In the genomic region with DNA sequence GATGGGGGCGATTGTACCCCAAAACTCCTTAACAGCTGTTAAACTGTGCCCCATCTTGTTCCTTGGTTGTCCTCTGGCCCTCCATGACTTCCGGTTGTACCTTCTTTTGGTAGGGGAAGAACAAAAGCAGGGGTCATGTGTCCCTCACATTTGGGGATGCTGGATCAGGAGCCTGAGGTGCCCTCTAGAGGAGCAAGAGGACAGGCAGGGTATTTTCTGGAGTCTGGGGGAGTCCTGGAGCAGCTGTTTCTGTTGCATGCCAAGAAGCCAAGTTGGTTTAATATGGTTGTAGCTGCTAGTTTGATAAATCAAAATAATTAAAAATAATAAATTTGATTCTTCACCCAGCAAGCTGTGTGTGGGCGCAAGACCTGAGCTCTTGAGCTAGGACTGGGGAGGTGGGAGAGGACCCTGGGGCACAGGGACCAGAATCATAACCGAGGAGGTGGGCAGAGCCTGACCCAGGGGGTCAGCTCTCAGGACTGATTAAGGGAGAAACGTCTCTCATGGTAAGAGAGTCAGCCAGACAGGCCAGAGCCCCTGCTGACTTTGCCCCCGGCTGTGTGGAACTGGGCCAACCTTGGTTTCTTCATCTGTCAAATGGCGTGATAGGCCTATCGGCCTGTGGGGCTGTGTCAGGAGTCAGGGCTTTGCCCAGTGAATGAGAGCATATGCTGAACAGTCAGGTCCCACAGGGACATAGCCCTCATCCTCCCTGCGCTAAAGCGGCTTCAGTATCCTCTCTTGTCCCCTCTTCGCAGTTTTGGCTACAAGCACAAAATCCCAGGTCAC, we compare ENCODE assay signal across 13 mouse cellular contexts.
DNase-seq lines count a peak whose midpoint lies in the region; ATAC-seq and TF ChIP-seq lines count a peak whose summit lies in the region.
"Had no signal": no experiment of that assay in that cellular context is flagged by ENCODE, and none has a peak within 500 bp of the region (broad histone marks: within the 10 kb centered on the region; RNA-seq: fewer than 3 reads in every experiment).

No protein-coding gene starts in this region.

- H3K9me3 ChIP-seq in embryonic facial prominence, embryonic 13.5 days: no peaks in the 10 kb centered on the region
- no peaks in the 10 kb centered on the region for H3K9me3 ChIP-seq in embryonic facial prominence, embryonic 10.5 days
- H3K9me3 ChIP-seq in heart, embryonic 15.5 days (replicated peaks): no peaks in the 10 kb centered on the region
- no peaks in the 10 kb centered on the region for H3K9me3 ChIP-seq in midbrain, embryonic 10.5 days (replicated peaks)
- no peaks in the 10 kb centered on the region for H3K9me3 ChIP-seq in midbrain, embryonic 16.5 days (replicated peaks; ENCODE audit: control insufficient read depth, low read length, poor library complexity, severe bottlenecking)
- H3K9me3 ChIP-seq in stomach, postnatal 0 days (ENCODE audit: control insufficient read depth, low read length): no peaks in the 10 kb centered on the region

- no peaks in the 10 kb centered on the region for H3K36me3 ChIP-seq in embryonic facial prominence, embryonic 13.5 days
- H3K36me3 ChIP-seq in embryonic facial prominence, embryonic 10.5 days (replicated peaks): no peaks in the 10 kb centered on the region
- H3K36me3 ChIP-seq in heart, embryonic 15.5 days: no peaks in the 10 kb centered on the region
- peaks cover 3% of the 10 kb centered on the region; the same call in 1 of the 2 replicates for H3K36me3 ChIP-seq in midbrain, embryonic 10.5 days
- H3K36me3 ChIP-seq in midbrain, embryonic 16.5 days (ENCODE audit: control insufficient read depth, insufficient read depth, low read length): no peaks in the 10 kb centered on the region; the same call in 1 of the 2 replicates
- no peaks in the 10 kb centered on the region for H3K36me3 ChIP-seq in stomach, postnatal 0 days (ENCODE audit: control insufficient read depth, insufficient read depth, low read length)

- ATAC-seq in embryonic facial prominence, embryonic 13.5 days (ENCODE audit: insufficient number of reproducible peaks, insufficient read depth, low FRiP score, low TSS enrichment, low read depth): no peak
- ATAC-seq in heart, embryonic 15.5 days (replicated peaks; ENCODE audit: insufficient number of reproducible peaks, insufficient read depth, low FRiP score, low read depth): peak; percentile 16; the same call in 1 of the 2 replicates
- ATAC-seq in midbrain, embryonic 16.5 days: no peak
- no peak for ATAC-seq in stomach, postnatal 0 days (ENCODE audit: low FRiP score, low TSS enrichment)
- ATAC-seq: liver, postnatal 0 days had no signal

- no peak for DNase-seq in embryonic facial prominence, embryonic 10.5 days (ENCODE audit: low spot score)
- DNase-seq in heart, adult 9 months (ENCODE audit: low spot score in 2 of 2): no peak
- DNase-seq in midbrain, embryonic 10.5 days (ENCODE audit: low spot score): no peak
- no peak for DNase-seq in stomach, postnatal 0 days (ENCODE audit: low spot score)
- no peak for DNase-seq in cerebellum, postnatal 4 days (ENCODE audit: low spot score in 2 of 2)
- DNase-seq: adrenal gland, adult 8-10 months; cerebellum, adult 9-10 months; kidney, adult 18-20 months; liver, postnatal 0 days; right cerebral cortex, postnatal 25 days had no signal

- WGBS in embryonic facial prominence, embryonic 13.5 days: 60% methylated on average over 11 of the region's 11 CpGs
- 62% methylated on average over 11 of the region's 11 CpGs for WGBS in embryonic facial prominence, embryonic 10.5 days
- WGBS in heart, embryonic 15.5 days: 29% methylated on average over 11 of the region's 11 CpGs
- 64% methylated on average over 11 of the region's 11 CpGs for WGBS in midbrain, embryonic 10.5 days
- 49% methylated on average over 11 of the region's 11 CpGs for WGBS in midbrain, embryonic 16.5 days
- 61% methylated on average over 11 of the region's 11 CpGs for WGBS in stomach, postnatal 0 days

- H3K27ac ChIP-seq in embryonic facial prominence, embryonic 13.5 days: no peak overlapping the region
- H3K27ac ChIP-seq in embryonic facial prominence, embryonic 10.5 days (replicated peaks): no peak overlapping the region
- H3K27ac ChIP-seq in heart, embryonic 15.5 days: peak overlapping the region; percentile 93
- H3K27ac ChIP-seq in midbrain, embryonic 10.5 days (replicated peaks): peak overlapping the region; percentile 28; the same call in 1 of the 2 replicates
- H3K27ac ChIP-seq in midbrain, embryonic 16.5 days (ENCODE audit: low read length): no peak overlapping the region
- H3K27ac ChIP-seq in stomach, postnatal 0 days (replicated peaks): no peak overlapping the region

- H3K4me1 ChIP-seq in embryonic facial prominence, embryonic 13.5 days: peaks cover 13% of the 10 kb centered on the region
- H3K4me1 ChIP-seq in embryonic facial prominence, embryonic 10.5 days: peaks cover 69% of the 10 kb centered on the region
- H3K4me1 ChIP-seq in heart, embryonic 15.5 days (replicated peaks): peaks cover 82% of the 10 kb centered on the region
- peaks cover 67% of the 10 kb centered on the region for H3K4me1 ChIP-seq in midbrain, embryonic 10.5 days
- peaks cover 17% of the 10 kb centered on the region for H3K4me1 ChIP-seq in midbrain, embryonic 16.5 days (ENCODE audit: control insufficient read depth, insufficient read depth, low read length)
- peaks cover 4% of the 10 kb centered on the region; the same call in 1 of the 2 replicates for H3K4me1 ChIP-seq in stomach, postnatal 0 days (replicated peaks; ENCODE audit: control insufficient read depth, insufficient read depth)

- no peak for TF ChIP-seq EP300 in stomach, postnatal 0 days (optimal IDR thresholded peaks at IDR 0.05)

- 0 out of 2 replicates have a peak overlapping the region, but pooled peaks have one; percentile 3 for H3K9ac ChIP-seq in embryonic facial prominence, embryonic 13.5 days
- peak overlapping the region; percentile 40; the same call in 1 of the 2 replicates for H3K9ac ChIP-seq in heart, embryonic 15.5 days
- H3K9ac ChIP-seq in midbrain, embryonic 16.5 days (ENCODE audit: low read depth, low read length): no peak overlapping the region
- H3K9ac ChIP-seq in stomach, postnatal 0 days (ENCODE audit: low read length): no peak overlapping the region
- H3K9ac ChIP-seq: liver, postnatal 0 days had no signal

- no peak overlapping the region for H3K4me3 ChIP-seq in embryonic facial prominence, embryonic 13.5 days
- H3K4me3 ChIP-seq in embryonic facial prominence, embryonic 10.5 days: no peak overlapping the region
- no peak overlapping the region for H3K4me3 ChIP-seq in heart, embryonic 15.5 days
- no peak overlapping the region for H3K4me3 ChIP-seq in midbrain, embryonic 10.5 days
- no peak overlapping the region for H3K4me3 ChIP-seq in midbrain, embryonic 16.5 days (ENCODE audit: low read depth, low read length)
- H3K4me3 ChIP-seq in stomach, postnatal 0 days (ENCODE audit: low read depth, low read length): no peak overlapping the region

- TF ChIP-seq CTCF in stomach, postnatal 0 days (IDR thresholded peaks at IDR 0.05; ENCODE audit: low read depth): peak; percentile 39

- H3K27me3 ChIP-seq in embryonic facial prominence, embryonic 13.5 days: peaks cover 98% of the 10 kb centered on the region
- peaks cover 100% of the 10 kb centered on the region for H3K27me3 ChIP-seq in embryonic facial prominence, embryonic 10.5 days (replicated peaks; ENCODE audit: low read depth, poor library complexity, severe bottlenecking)
- no peaks in the 10 kb centered on the region for H3K27me3 ChIP-seq in heart, embryonic 15.5 days
- H3K27me3 ChIP-seq in midbrain, embryonic 10.5 days (ENCODE audit: low read depth, poor library complexity, severe bottlenecking): peaks cover 100% of the 10 kb centered on the region
- H3K27me3 ChIP-seq in midbrain, embryonic 16.5 days (ENCODE audit: control insufficient read depth, insufficient read depth, low read depth, low read length): peaks cover 38% of the 10 kb centered on the region
- H3K27me3 ChIP-seq in stomach, postnatal 0 days (ENCODE audit: control insufficient read depth, insufficient read depth, low read length): no peaks in the 10 kb centered on the region

- no peak overlapping the region for H3K4me2 ChIP-seq in embryonic facial prominence, embryonic 13.5 days
- peak overlapping the region; percentile 50 for H3K4me2 ChIP-seq in heart, embryonic 15.5 days
- no peak overlapping the region for H3K4me2 ChIP-seq in midbrain, embryonic 16.5 days (ENCODE audit: low read length)
- H3K4me2 ChIP-seq in stomach, postnatal 0 days (replicated peaks; ENCODE audit: low read depth): no peak overlapping the region

Comparison
In these comparisons a context has a peak if more than half of its experiments do, and no peak if none do; other contexts are left out.
1. H3K27ac ChIP-seq: peak in heart, embryonic 15.5 days (single experiment) and midbrain, embryonic 10.5 days (single experiment); none in embryonic facial prominence, embryonic 13.5 days (single experiment), embryonic facial prominence, embryonic 10.5 days (single experiment), midbrain, embryonic 16.5 days (single experiment) and stomach, postnatal 0 days (single experiment).
2. H3K9ac ChIP-seq: peak in embryonic facial prominence, embryonic 13.5 days (single experiment) and heart, embryonic 15.5 days (single experiment); none in midbrain, embryonic 16.5 days (single experiment) and stomach, postnatal 0 days (single experiment).